Mouse (Mus musculus) ZHBTc4 (cell line): Measurements from ENCODE around the gene Gm21118.
"Not testable (repeated sequence)": the region's sequence is repeated elsewhere in the genome, so short reads cannot be mapped to it uniquely, and the experiment has no call there.

ENCODE experiments used
- DNase-seq: peaks from one replicate; pipeline ENCODE4 v3.0.0-alpha.2; 2011; ENCODE audit warnings: low read depth, low spot score

Gene Gm21118

DNA sequence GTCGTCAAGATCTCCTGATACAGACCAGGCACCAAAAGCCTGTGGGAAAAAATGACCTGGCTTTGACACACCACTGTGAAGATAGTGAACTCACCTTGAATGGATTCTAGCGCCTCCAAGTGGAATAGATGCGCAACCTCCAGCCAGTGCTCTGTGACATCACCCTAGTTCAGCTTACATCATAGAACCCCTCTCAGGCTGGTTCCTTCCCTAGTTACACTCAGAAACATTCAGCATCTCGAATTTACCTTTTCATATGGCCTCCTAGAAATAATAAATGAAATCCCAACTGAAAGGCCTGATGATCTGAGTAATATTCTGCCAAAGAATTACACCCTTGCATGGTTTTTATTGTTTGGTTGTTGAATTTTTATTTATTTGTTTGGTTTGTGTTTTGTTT is at the start of gene Gm21118:
TSS of gene Gm21118 (minus strand) at position 101 of the 400 bp plus-strand sequence.
- not testable (repeated sequence) for DNase-seq

GRCm38 (mm10) chrY:70303187-70303586 is 29.7 kb upstream of the Gm21118 start, which contains the start of the genes Gm29423 and Gm29644:
TSS of gene Gm29423 (minus strand) at chrY:70303287.
TSS of gene Gm29644 (minus strand) at chrY:70303343.
- DNase-seq: not testable (repeated sequence)
